Mouse (Mus musculus) mature B cell (primary cell): ENCODE measurements around the gene Gm45213.

Experiments used
- in situ Hi-C: fragments of 300-500 bp; cut with MboI; formaldehyde crosslinking; loops from 2 replicates; pipeline ENCODE4 v1.14.3; 2019

Gm45213 gene

DNA sequence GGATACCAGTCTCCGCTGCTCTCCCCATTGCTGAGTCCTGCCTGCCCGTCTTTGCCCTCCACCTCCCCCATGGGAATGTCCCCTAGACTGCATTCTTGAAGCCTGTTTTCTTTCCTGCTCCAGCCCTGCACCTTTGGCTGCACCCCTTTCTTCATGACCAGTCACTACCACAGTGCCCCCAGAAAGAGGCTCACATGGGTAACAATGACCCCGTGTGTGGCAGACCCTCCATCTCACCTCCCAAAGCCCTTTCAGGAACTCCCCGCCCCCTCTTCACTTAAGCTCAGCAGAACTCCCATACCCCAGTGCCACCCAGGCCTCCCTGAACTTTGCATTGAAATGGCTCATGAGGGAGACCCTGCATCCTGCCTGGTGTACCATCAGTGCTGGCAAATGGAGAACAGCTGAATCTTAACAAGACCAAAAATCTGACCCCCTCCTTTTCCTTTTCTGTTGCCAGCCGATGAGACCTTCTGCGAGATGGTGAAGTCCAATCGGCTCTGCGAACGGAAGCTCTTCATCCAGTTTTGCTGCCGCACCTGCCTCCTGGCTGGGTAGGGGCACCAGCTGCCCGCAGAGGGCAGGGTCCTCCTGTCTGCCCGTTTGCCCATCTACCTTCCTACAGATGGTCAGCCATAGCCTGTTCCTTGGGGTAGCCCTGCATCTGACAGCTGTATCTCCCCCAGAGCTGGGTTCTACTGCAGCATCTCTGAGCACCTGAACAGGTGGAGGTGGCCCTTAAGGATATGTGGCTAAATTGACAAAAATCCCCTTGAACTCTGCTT lies 5.2 kb downstream of the Gm45213 start:
- in situ Hi-C loops, result no loop called here

DNA sequence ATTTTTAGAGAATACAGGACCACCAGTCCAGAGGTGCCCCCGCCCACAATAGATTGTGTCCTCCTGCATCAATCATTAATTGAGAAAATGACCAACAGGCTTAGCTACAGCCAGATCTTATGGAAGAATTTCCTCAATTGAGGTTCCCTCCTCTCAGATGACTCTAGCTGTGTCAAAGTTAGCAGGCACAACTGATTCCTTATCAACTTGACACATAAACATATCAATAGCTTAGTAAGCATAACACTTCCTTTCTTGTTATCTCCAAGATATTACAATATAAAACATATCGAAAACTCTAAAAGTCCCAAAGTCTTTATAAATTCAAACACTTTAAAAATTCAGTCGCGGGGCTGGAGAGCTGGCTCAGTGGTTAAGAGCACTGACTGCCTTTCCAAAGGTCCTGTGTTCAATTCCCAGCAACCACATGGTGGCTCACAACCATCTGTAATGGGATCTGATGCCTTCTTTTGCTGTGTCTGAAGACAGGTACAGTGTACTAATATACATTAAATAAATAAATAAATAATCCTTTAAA lies 10.6 kb downstream of the Gm45213 start:
- in situ Hi-C loops, result loop anchor here (25.0 kb wide), 2 partner anchors 367 to 1667 kb away; partner anchors contain the start of genes Mcee, Mphosph10 and Tm2d3

GRCm38 (mm10) chr7:66055356-66055755 lies 12.0 kb downstream of the Gm45213 start:
- in situ Hi-C loops, result loop anchor here (25.0 kb wide), 2 partner anchors 368 to 1668 kb away; partner anchors contain the start of genes Mcee, Mphosph10 and Tm2d3

GRCm38 (mm10) chr7:66058703-66059102 lies 15.3 kb downstream of the Gm45213 start, which contains the start of gene Snrpa1:
Gene Snrpa1 (plus strand): TSS chr7:66059003.
- in situ Hi-C loops, result loop anchor here (25.0 kb wide), 2 partner anchors 371 to 1671 kb away; partner anchors contain the start of genes Mcee, Mphosph10 and Tm2d3

GRCm38 (mm10) chr7:66060066-66060956 lies 16.9 kb downstream of the Gm45213 start:
- in situ Hi-C loops, result loop anchor here (25.0 kb wide), 2 partner anchors 373 to 1673 kb away; partner anchors contain the start of genes Mcee, Mphosph10 and Tm2d3

- in situ Hi-C loops, result loop anchor here (25.0 kb wide), 2 partner anchors 374 to 1674 kb away; partner anchors contain the start of genes Mcee, Mphosph10 and Tm2d3
These were observed 17.7 kb downstream of the Gm45213 start for GRCm38 (mm10) chr7:66061057-66061456.

DNA sequence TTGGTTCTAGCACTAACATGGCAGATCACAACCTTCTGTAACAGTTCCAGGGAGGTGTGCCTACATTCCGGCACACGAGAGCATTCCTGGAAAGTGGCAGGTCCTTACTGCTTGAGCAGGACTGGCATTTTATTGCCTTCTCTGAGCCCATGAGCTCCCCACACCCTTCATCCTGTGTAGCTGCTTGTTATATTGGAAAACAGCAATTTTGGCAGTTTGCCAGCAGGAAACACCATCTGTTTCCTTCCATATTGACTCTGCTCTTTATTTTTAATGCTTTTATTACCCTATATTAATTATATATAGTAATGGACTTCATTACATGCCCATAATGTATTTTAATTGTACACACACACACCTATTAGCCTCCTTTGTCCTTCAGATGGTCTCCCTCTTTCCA lies 33.0 kb downstream of the Gm45213 start:
- in situ Hi-C loops, result loop anchor here (25.0 kb wide), 1 partner anchor 611 kb away; the partner anchor contains the start of genes Asb7 and Lins1

DNA sequence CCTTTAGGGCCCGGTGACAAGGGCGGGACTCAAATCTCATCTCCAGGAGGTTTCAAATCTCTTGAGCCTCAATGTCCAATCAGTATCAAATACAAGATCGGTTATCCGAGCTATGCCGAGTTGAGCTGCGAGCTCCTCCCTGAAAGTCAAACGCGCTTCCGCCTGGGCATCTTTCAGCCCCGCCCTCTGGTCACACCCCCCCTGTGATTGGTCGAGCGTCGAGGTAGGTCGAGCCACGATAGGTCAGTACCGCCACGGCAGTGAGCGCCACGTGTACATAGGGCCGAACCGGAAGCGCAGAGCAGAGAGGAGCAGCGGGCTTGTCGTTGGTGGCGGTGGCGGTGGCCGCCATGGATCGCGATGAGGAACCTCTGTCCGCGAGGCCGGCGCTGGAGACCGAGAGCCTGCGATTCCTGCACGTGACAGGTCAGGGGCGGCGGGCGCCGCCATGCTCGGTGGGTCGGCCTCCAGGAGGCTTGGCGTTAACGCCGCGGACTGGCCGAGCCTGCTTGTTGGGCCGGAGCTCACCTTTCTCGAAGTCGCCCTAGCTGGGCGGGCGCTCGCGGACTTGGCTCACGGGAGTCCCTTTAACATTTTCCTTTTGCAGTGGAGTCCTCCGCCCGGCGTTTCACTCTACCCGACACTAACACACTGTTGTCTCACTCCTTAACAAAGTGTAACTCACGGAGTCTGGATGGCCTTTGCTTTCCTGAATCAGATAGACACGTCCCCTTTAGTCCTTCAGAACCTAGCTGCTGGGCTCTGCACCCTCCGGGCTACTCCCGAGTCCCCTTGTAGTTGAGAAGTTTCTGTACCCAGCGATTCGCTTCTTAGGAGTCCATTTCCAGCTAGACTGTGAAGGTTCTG lies 36.2 kb downstream of the Gm45213 start, which contains the start of gene Selenos:
Gene Selenos (plus strand): TSS at position 286 of the 867 bp plus-strand sequence.
- in situ Hi-C loops, result loop anchor here (25.0 kb wide), 1 partner anchor 608 kb away; the partner anchor contains the start of genes Asb7 and Lins1

DNA sequence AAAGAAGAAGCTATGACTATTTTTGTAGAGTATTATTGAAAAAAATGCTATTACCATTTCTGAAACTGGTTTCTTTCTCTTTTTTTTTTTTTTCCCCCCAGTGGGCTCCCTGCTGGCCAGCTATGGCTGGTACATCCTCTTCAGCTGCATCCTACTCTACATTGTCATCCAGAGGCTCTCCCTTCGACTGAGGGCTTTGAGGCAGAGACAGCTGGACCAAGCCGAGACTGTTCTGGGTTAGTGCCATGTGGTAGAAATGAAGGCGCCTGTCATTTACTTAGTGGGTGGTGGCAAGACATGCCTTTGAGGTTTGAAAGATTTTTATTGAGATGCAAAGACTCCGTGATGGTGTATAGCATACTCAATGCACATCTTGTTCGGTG lies 36.8 kb downstream of the Gm45213 start:
- in situ Hi-C loops, result loop anchor here (25.0 kb wide), 1 partner anchor 607 kb away; the partner anchor contains the start of genes Asb7 and Lins1

DNA sequence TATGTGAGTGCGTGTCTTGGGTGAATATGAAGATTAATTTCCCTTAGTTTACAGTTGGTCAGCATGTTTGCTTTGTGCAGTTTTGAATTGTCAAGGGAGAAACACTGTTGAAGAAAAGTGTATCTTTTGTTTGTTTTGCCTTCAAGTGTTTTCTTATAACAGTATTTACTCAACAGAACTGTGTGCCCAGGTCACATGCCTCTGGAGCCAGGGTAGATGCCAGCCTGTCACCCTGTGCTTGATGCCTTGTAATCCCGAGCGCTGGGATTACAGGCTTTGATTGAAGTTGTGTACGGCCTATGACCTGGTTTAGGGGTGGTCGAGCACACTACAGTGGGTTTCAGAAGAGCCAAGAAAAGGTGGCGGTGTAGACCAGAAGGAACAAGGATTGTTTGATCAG lies 40.4 kb downstream of the Gm45213 start:
- in situ Hi-C loops, result loop anchor here (25.0 kb wide), 1 partner anchor 604 kb away; the partner anchor contains the start of genes Asb7 and Lins1

- in situ Hi-C loops, result loop anchor here (25.0 kb wide), 1 partner anchor 603 kb away; the partner anchor contains the start of genes Asb7 and Lins1
These were observed 41.1 kb downstream of the Gm45213 start for GRCm38 (mm10) chr7:66084546-66084945.

DNA sequence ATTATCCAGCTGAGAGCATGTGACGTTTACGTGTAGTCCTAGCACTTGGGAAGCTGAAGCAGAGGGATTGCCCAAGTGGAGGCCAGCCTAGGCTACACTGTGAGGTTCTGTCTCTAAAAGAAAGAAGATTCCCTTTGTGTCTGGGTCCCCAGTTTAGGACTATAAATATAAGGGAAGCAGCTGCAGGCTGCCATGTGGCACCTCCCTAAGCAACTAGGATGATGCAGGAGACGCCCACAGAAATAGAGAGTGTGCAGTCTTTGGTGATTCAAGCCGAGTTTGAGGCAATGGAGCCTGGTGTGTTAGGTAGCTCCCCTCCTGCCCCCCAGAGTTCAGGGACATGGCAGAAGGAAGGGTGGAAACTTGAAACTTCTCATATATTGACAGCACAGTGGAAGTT lies 44.2 kb downstream of the Gm45213 start:
- in situ Hi-C loops, result loop anchor here (25.0 kb wide), 1 partner anchor 600 kb away; the partner anchor contains the start of genes Asb7 and Lins1

GRCm38 (mm10) chr7:66088077-66088476 lies 44.7 kb downstream of the Gm45213 start:
- in situ Hi-C loops, result loop anchor here (25.0 kb wide), 1 partner anchor 599 kb away; the partner anchor contains the start of genes Asb7 and Lins1

DNA sequence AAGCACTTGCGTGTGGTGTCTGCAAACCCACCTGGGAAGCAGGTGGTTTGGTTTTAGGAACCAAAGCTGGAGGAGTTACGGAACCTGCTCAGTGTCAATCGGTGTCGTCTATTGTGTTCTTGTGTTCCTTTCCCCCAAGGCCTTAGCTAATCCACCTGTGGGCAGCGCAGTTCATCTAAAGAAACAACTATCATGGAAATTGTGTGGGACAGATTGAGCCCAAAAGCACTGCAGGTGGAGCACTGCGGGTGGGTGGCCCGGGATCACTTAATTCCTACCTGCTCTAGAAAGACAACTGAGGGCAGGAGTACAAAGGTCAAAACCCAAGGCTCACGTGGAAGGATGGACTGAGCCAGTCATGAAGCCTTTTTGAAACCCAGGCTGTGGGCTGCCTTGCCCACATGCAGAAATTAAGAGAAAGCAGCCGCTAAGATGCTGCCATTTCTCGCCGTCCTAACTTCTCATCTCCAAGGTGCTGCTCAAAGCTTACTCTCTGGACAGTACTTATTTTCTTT lies 47.3 kb downstream of the Gm45213 start:
- in situ Hi-C loops, result loop anchor here (25.0 kb wide), 1 partner anchor 597 kb away; the partner anchor contains the start of genes Asb7 and Lins1

DNA sequence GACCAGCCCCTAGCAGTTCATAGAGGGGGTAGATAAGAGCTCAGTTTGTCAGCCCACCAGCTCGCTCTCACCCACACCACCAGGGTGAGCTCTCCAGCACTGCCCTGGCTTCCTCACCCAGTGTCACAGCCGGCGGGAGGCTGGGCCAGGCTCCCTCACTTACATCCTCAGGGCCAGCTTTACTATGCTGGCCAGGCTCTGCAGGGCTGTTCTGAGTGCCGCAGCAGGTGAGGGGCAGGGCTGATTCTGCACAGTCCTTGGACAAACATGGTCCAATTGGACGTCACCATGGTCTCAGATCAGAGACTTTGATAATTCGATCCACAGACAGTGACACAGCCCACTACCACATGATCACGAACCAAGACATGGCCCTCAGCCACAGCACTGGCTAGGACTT lies 48.2 kb downstream of the Gm45213 start:
- in situ Hi-C loops, result loop anchor here (25.0 kb wide), 1 partner anchor 596 kb away; the partner anchor contains the start of genes Asb7 and Lins1

GRCm38 (mm10) chr7:66092656-66093055 lies 49.3 kb downstream of the Gm45213 start:
- in situ Hi-C loops, result loop anchor here (25.0 kb wide), 1 partner anchor 595 kb away; the partner anchor contains the start of genes Asb7 and Lins1

DNA sequence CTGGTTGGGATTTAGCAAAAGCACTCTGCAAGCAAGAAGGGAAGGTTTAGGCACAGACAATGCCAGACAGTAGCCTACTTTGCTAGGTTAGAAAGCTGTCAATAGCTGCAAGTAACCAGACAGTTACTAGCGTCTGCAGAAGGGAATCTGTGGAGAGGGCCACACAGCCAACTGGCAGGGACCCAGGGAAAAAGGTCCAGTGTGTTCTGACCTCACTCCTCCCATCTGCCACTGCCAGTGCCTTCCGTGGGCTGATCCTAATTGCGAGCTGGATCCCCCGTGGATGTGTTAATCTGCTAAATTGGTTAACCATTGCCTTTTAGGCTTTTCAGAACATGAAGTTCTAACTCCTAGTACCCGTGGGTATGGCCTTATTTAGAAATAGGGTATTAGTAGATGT lies 50.7 kb downstream of the Gm45213 start:
- in situ Hi-C loops, result loop anchor here (25.0 kb wide), 1 partner anchor 593 kb away; the partner anchor contains the start of genes Asb7 and Lins1

GRCm38 (mm10) chr7:66098803-66099202 lies 55.4 kb downstream of the Gm45213 start:
- in situ Hi-C loops, result loop anchor here (25.0 kb wide), 1 partner anchor 588 kb away; the partner anchor contains the start of genes Asb7 and Lins1

DNA sequence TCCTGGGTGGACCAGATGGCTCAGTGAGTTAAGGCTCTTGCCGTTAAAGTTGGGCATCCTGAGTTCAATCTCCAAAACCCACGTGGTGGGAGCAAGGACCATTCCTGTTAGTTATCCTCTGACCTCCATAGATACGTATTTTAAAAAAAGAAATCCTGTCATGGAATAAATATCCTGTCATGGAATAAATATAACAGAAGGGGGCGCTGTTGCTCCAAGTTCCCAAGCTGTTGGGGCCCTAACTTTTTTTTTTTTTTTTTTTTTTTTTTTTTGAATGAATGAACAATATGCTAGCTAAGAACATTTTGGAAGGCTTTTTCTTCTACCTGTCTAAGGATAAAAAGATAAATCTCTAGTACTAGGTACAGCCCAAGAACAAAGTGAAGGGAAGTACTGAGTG lies 58.5 kb downstream of the Gm45213 start:
- in situ Hi-C loops, result loop anchor here (10.0 kb wide), 2 partner anchors 203 to 283 kb away; partner anchors contain the start of gene Lrrk1
